Mouse (Mus musculus): ENCODE measurements at regions not wholly inside any gene's neighbourhood (a gene's known extent, or its start where the extent isn't known, plus 50 kb on each side); places are given as distances from the start of the nearest gene placed in this dataset.

DNA sequence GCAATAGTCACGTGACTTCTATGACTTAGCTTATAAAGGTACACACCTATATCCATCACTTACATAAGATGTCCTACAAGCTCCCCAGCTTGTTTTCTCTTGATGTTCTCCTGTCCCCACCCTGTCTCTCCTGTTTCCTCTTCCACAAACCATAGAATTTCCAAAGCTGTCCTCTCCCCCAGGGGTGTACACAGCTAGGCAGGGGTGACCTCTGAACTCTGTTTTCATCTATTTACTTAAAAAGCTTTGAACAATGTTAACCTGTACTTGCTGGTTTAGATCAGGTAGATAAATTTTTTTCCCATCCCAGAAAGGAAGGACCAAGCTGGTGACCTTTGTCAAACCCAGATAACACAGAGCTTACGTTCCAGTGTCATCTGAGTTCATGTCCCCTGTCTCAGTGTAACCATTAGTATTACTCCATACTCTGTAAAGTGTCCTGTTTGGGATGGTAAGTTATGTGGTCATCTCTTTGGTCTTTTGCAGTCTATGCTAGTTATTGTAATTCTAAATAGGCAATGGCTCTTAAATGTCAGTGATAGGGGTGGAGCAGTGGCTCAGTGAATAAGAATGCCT, 89.0 kb downstream of the Prlhr start:
- no peaks in the 10 kb centered on the region for H3K4me1 ChIP-seq (ENCODE audit: control insufficient read depth, insufficient read depth, insufficient read length, low read length)
- TF ChIP-seq POLR2A (IDR thresholded peaks at IDR 0.05; ENCODE audit: low read depth, low read length) (no peak), CTCF (IDR thresholded peaks at IDR 0.05; ENCODE audit: extremely low read depth, insufficient read length, insufficient replicate concordance, low read depth, low read length) (no peak)
- H3K36me3 ChIP-seq (ENCODE audit: control insufficient read depth, insufficient read depth, low read length): no peaks in the 10 kb centered on the region
- no peak overlapping the region for H3K4me3 ChIP-seq (ENCODE audit: low read depth, low read length)
- no peak overlapping the region for H3K27ac ChIP-seq (ENCODE audit: insufficient read depth, low read depth, low read length)
- WGBS: 45% methylated on average over 2 of the region's 2 CpGs
- no peaks in the 10 kb centered on the region for H3K27me3 ChIP-seq (ENCODE audit: control insufficient read depth, insufficient read depth, low read length)

DNA sequence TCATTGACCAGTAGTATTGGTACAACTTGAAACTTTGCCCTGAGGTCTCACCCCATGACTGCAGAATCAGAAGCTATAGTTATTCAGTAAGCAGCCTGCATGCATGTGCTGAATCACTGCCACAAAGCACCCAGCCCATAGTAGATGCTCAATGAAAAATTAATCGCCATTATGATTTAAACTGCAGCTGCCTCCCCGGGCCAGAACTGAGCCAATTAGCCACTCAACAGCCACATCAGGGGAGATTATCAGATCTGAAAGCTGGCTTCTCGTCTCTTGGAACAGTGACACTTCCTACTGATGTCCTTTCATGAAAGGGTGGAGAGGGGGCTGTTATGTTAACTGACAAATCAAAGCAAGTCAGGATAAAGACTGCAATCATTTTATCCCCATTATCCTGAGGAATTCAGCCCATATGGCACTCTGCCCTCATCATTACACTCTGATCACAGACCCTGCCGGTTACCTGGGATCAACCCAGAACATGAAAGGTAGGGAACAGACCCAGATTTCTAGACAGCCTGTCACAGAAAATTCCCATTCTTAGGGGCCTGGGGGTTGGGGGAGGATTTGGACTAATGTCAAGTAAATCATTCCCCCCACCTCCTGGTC, 104.0 kb downstream of the Prlhr start:
- 61% methylated on average over 4 of the region's 4 CpGs for WGBS
- Histone ChIP-seq H3K4me3 (ENCODE audit: low read depth, low read length) (no peak overlapping the region), H3K27me3 (ENCODE audit: control insufficient read depth, insufficient read depth, low read length) (no peaks in the 10 kb centered on the region), H3K4me1 (ENCODE audit: control insufficient read depth, insufficient read depth, insufficient read length, low read length) (no peaks in the 10 kb centered on the region), H3K27ac (ENCODE audit: insufficient read depth, low read depth, low read length) (no peak overlapping the region), H3K36me3 (ENCODE audit: control insufficient read depth, insufficient read depth, low read length) (no peaks in the 10 kb centered on the region)
- no peak for TF ChIP-seq POLR2A (IDR thresholded peaks at IDR 0.05; ENCODE audit: low read depth, low read length)
- TF ChIP-seq CTCF (IDR thresholded peaks at IDR 0.05; ENCODE audit: extremely low read depth, insufficient read length, insufficient replicate concordance, low read depth, low read length): no peak

DNA sequence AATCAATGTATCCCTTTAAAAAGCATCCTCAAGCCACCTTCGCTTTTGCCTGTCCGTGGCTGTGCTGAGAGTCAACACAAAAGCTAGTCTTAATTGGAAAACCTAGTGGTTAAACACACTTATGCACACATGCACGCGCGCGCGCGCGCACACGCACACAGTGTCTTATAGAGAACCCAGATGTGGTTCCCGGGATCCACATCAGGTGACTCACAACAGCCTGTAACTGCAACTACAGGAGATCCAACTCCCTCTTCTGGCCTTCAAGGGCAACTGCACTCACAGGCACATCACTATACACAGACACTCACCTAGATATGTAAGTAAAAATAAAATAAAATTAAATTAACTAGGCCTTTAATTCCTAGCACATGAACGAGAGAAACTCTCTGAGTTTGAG, 118.4 kb upstream of the Fam204a start:
- no peak for TF ChIP-seq CTCF (IDR thresholded peaks at IDR 0.05; ENCODE audit: extremely low read depth, insufficient read length, insufficient replicate concordance, low read depth, low read length)
- no peak for TF ChIP-seq POLR2A (IDR thresholded peaks at IDR 0.05; ENCODE audit: low read depth, low read length)
- WGBS: 88% methylated on average over 12 of the region's 12 CpGs
- no peak overlapping the region for H3K4me3 ChIP-seq (ENCODE audit: low read depth, low read length)

DNA sequence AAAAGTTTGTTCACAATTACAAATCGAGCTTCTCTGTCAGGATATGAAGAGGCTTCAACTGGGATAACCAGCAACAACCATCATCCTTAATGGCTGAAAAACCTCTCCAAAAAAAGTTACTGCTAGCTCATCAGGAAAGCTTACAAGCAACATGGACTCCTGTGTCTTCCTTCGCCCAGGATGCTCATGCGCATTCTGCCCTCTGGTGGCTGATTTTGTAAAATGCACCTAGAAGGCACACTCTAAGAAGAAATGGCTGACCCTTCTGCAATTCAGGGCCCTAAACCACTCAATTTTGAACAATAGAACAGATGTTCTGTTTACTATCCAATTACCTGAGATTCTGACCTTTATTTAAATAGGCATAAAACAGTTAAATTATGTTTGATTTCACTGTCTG, 115.0 kb upstream of the Fam204a start:
- no peak overlapping the region for H3K4me3 ChIP-seq (ENCODE audit: low read depth, low read length)
- no peaks in the 10 kb centered on the region for H3K36me3 ChIP-seq (ENCODE audit: control insufficient read depth, insufficient read depth, low read length)
- no peaks in the 10 kb centered on the region for H3K4me1 ChIP-seq (ENCODE audit: control insufficient read depth, insufficient read depth, insufficient read length, low read length)
- no peak for TF ChIP-seq POLR2A (IDR thresholded peaks at IDR 0.05; ENCODE audit: low read depth, low read length)
- peak; percentile 70; the same call in 1 of the 2 replicates for TF ChIP-seq CTCF (IDR thresholded peaks at IDR 0.05; ENCODE audit: extremely low read depth, insufficient read length, insufficient replicate concordance, low read depth, low read length)
- H3K27ac ChIP-seq (ENCODE audit: insufficient read depth, low read depth, low read length): no peak overlapping the region
- H3K27me3 ChIP-seq (ENCODE audit: control insufficient read depth, insufficient read depth, low read length): no peaks in the 10 kb centered on the region
- 12% methylated on average over 3 of the region's 3 CpGs for WGBS

More for the DNA sequence above, 118.4 kb upstream of the Fam204a start:
- Histone ChIP-seq H3K27me3 (ENCODE audit: control insufficient read depth, insufficient read depth, low read length) (no peaks in the 10 kb centered on the region), H3K36me3 (ENCODE audit: control insufficient read depth, insufficient read depth, low read length) (no peaks in the 10 kb centered on the region), H3K4me1 (ENCODE audit: control insufficient read depth, insufficient read depth, insufficient read length, low read length) (no peaks in the 10 kb centered on the region), H3K27ac (ENCODE audit: insufficient read depth, low read depth, low read length) (no peak overlapping the region)

DNA sequence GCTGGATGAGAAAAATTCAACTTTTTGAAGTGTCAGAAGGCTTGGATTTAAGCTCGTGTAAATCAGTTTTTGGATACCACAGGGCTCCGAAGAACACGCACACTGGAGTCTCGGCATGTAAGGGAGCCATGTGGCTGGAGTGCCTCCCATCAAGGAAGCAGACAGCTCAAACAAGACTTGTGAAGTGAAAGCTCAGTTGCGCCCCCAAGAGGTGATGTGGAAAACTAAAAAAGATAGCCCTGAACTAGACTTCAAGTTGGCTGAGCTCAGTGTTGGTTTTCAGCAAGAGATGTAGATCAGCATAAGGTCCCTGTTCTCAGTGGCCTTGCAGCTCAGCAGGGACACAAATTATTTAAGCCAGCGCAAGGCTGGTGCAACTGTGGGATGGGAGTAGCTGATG, 113.7 kb upstream of the Fam204a start:
- Histone ChIP-seq H3K27ac (ENCODE audit: insufficient read depth, low read depth, low read length) (no peak overlapping the region), H3K4me3 (ENCODE audit: low read depth, low read length) (no peak overlapping the region), H3K36me3 (ENCODE audit: control insufficient read depth, insufficient read depth, low read length) (no peaks in the 10 kb centered on the region), H3K27me3 (ENCODE audit: control insufficient read depth, insufficient read depth, low read length) (no peaks in the 10 kb centered on the region), H3K4me1 (ENCODE audit: control insufficient read depth, insufficient read depth, insufficient read length, low read length) (no peaks in the 10 kb centered on the region)
- TF ChIP-seq POLR2A (IDR thresholded peaks at IDR 0.05; ENCODE audit: low read depth, low read length) (no peak), CTCF (IDR thresholded peaks at IDR 0.05; ENCODE audit: extremely low read depth, insufficient read length, insufficient replicate concordance, low read depth, low read length) (no peak)
- 87% methylated on average over 6 of the region's 6 CpGs for WGBS

DNA sequence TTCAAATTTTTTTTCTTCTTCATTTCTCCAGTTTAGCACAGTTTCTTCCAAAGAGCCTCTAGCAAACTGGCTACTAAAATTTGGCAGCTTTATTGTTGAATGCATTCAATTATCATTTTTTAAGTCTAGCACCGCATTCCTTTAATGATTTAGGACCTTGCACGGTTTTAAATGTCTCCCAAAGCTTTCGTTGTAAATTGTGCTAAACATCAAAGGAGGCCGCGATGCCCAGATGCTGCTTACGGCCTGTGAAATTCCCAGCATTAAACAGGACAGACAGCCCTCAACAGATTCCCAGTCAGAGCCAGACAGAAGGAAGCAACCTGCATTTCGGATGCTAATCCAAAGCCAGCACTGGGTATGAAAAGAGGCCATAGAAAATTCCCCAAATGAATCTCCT, 108.0 kb upstream of the Fam204a start:
- H3K4me1 ChIP-seq (ENCODE audit: control insufficient read depth, insufficient read depth, insufficient read length, low read length): no peaks in the 10 kb centered on the region
- TF ChIP-seq POLR2A (IDR thresholded peaks at IDR 0.05; ENCODE audit: low read depth, low read length) (no peak), CTCF (IDR thresholded peaks at IDR 0.05; ENCODE audit: extremely low read depth, insufficient read length, insufficient replicate concordance, low read depth, low read length) (no peak)
- H3K27me3 ChIP-seq (ENCODE audit: control insufficient read depth, insufficient read depth, low read length): no peaks in the 10 kb centered on the region
- H3K27ac ChIP-seq (ENCODE audit: insufficient read depth, low read depth, low read length): no peak overlapping the region
- WGBS: 77% methylated on average over 7 of the region's 7 CpGs
- no peaks in the 10 kb centered on the region for H3K36me3 ChIP-seq (ENCODE audit: control insufficient read depth, insufficient read depth, low read length)
- H3K4me3 ChIP-seq (ENCODE audit: low read depth, low read length): no peak overlapping the region

DNA sequence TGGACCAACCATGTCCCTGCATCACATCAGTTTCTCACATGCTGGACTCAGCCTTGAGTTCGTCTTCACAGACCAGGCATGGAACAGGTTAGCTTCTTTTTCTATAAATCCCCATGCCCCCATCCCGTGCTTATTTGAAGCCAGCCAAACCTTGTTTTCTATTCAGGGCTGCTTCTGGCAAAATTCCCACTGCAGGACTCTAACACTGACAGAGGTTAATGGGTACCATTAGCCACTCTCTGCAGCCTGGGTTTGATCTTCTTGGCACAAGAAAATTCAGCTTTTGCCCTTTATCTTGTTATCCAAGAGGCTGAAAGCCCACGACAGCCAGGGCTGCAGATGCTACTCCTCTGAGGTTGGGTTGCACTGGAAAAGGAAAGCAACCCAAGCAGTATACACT, 101.8 kb upstream of the Fam204a start:
- no peak for TF ChIP-seq POLR2A (IDR thresholded peaks at IDR 0.05; ENCODE audit: low read depth, low read length)
- no peak for TF ChIP-seq CTCF (IDR thresholded peaks at IDR 0.05; ENCODE audit: extremely low read depth, insufficient read length, insufficient replicate concordance, low read depth, low read length)
- no peaks in the 10 kb centered on the region for H3K27me3 ChIP-seq (ENCODE audit: control insufficient read depth, insufficient read depth, low read length)
- no peak overlapping the region for H3K4me3 ChIP-seq (ENCODE audit: low read depth, low read length)
- H3K27ac ChIP-seq (ENCODE audit: insufficient read depth, low read depth, low read length): no peak overlapping the region
- H3K36me3 ChIP-seq (ENCODE audit: control insufficient read depth, insufficient read depth, low read length): no peaks in the 10 kb centered on the region
- WGBS: 60% methylated on average over 3 of the region's 3 CpGs
- no peaks in the 10 kb centered on the region for H3K4me1 ChIP-seq (ENCODE audit: control insufficient read depth, insufficient read depth, insufficient read length, low read length)
